Mouse (Mus musculus) hindbrain, embryonic 13.5 days (tissue): Measurements from ENCODE around the gene Ggn. TPM values are rescaled to one million over a fixed set of nuclear protein-coding genes. Genes with fewer than 3 reads are reported as not detected.
"Not testable (repeated sequence)": the region's sequence is repeated elsewhere in the genome, so short reads cannot be mapped to it uniquely, and the experiment has no call there.

Experiments used
- ATAC-seq: fragments of 200-750 bp; cut with Nextera tagmentation; 2 replicates; pipeline ENCODE4 v1.8.0; 2017; ENCODE audit warnings: moderate TSS enrichment; ENCODE audit not compliant: low FRiP score
- H3K27ac ChIP-seq: fragments of 300-500 bp; sonication (generic); 2 replicates; pipeline ENCODE4 v1.5.1; 2015; ENCODE audit warnings: inconsistent platforms, mild to moderate bottlenecking, moderate library complexity
- H3K27me3 ChIP-seq: fragments of 300-500 bp; sonication (generic); 2 replicates; pipeline ENCODE4 v1.6.1; 2015; ENCODE audit warnings: mild to moderate bottlenecking, inconsistent platforms
- H3K36me3 ChIP-seq: fragments of 300-500 bp; sonication (generic); 2 replicates; pipeline ENCODE4 v1.6.1; 2015; ENCODE audit warnings: mild to moderate bottlenecking, inconsistent platforms
- H3K4me1 ChIP-seq: fragments of 300-500 bp; sonication (generic); replicated peaks from 2 replicates; pipeline ENCODE4 v1.6.1; 2015; ENCODE audit warnings: inconsistent platforms
- H3K4me2 ChIP-seq: fragments of 300-500 bp; sonication (generic); 2 replicates; pipeline ENCODE4 v1.6.1; 2015; ENCODE audit warnings: inconsistent platforms, mild to moderate bottlenecking, moderate library complexity
- H3K4me3 ChIP-seq: fragments of 300-500 bp; sonication (generic); 2 replicates; pipeline ENCODE4 v1.5.1; 2015; ENCODE audit warnings: mild to moderate bottlenecking, inconsistent platforms
- H3K9ac ChIP-seq: fragments of 300-500 bp; sonication (generic); 2 replicates; pipeline ENCODE4 v1.6.1; 2015; ENCODE audit warnings: mild to moderate bottlenecking, inconsistent platforms
- H3K9me3 ChIP-seq: fragments of 300-500 bp; sonication (generic); 2 replicates; pipeline ENCODE4 v1.6.1; 2016; ENCODE audit warnings: inconsistent platforms
- WGBS: fragments of 180-500 bp; shearing (Covaris S2); methylation state at CpG from one replicate; pipeline ENCODE4 v1.1.7; 2015; 5-methylcytosine and 5-hydroxymethylcytosine counted together
- polyA plus RNA-seq: library from polyadenylated mRNA; unstranded; fragments of >200 nt; fragmentation: Nextera tagmentation; extraction: Ambion mirVana; gene quantifications from 2 replicates; pipeline ENCODE4 v1.2.1, GENCODE M21; 2015

Gene Ggn
- polyA plus RNA-seq, 1 experiment from 2014 or later, result 0.49 TPM

DNA sequence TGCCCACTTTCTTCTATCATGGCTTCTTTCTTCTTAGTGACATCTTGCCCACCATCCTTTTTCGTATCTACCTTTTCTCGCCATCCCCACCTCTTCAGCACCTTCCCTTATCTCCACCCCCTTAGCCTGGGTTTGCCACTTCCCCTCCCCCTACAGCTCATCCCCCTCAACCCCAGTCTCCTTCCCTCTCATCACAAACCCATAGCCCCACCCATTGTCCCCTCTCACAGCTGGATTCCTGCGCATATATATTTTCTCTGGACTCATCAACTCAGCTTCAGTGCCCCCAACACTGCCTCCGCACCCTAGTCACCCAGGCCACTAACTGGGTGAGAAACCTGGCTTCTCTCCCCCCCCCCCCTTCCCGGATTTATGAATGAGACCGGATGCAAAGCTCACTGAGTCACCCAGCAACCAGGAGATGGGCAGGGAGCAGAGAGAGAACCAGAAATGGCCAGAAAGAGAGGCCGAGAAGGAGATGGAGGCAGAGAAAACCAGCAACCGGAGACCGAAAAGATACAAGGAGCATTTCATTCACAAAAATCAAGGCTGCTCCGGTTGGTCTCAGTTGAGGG, 1.8 kb upstream of the Ggn start:
- Histone ChIP-seq H3K4me1 (peaks cover 47% of the 10 kb centered on the region), H3K9ac (peak overlapping the region; percentile 80), H3K4me3 (peak overlapping the region; percentile 71), H3K36me3 (peaks cover 20% of the 10 kb centered on the region), H3K4me2 (peak overlapping the region; percentile 73), H3K9me3 (no peaks in the 10 kb centered on the region), H3K27ac (peak overlapping the region; percentile 89), H3K27me3 (peaks cover 44% of the 10 kb centered on the region)
- ATAC-seq, result no peak
- 3% methylated on average over 10 of the region's 10 CpGs for WGBS

GRCm38 (mm10) chr7:29168791-29169230, 1.2 kb upstream of the Ggn start:
- under 1% methylated on average over 14 of the region's 14 CpGs for WGBS
- peak overlapping the region; percentile 73 for H3K4me2 ChIP-seq
- H3K9ac ChIP-seq, result peak overlapping the region; percentile 80
- H3K4me3 ChIP-seq, result peak overlapping the region; percentile 71
- H3K36me3 ChIP-seq, result peaks cover 25% of the 10 kb centered on the region
- H3K27me3 ChIP-seq, result peaks cover 50% of the 10 kb centered on the region
- H3K9me3 ChIP-seq, result no peaks in the 10 kb centered on the region
- peak; percentile 36 for ATAC-seq
- peak overlapping the region; percentile 89 for H3K27ac ChIP-seq
- H3K4me1 ChIP-seq, result peaks cover 47% of the 10 kb centered on the region

DNA sequence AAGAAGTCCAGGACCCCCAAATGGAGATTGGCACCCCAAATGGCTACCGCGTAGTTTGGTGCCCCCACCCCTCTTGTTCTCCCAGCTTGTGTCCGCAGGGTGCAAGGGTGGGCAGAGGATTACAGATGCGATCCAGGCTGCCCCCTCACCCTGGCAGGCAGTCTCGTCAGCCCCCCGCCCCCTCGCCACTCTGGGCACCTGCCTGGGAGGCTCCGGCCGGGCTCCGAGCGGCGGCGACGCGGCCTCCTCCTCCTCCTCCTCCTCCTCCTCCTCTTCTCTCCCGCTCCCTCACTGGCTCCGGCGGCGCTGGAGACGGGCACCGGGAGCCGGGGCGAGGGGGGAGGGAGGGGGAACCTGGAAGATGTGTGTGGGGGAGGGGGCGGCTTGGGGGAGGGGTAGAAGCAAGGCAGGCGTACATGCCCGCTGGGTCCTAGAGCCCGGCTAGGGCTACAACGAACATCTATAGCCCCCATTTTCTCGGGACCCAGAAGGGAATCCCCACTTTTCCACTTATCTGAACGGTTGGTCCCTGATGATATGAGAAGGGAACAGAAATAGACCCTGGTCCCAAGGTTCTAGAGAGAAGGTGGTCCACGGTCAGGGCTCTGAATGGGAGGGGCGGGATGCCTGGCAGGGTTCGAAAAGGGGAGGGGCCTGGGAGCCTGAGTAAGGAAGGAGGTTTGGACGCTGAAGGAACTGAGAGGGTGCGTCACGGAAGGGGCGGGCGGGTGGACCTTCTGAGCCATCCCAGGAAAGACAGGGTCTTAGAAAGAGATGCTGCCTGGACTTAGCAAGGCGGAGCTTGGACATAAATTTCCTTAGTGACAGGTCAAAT, 562 bp upstream of the Ggn start:
- peaks cover 47% of the 10 kb centered on the region for H3K4me1 ChIP-seq
- peaks cover 57% of the 10 kb centered on the region for H3K27me3 ChIP-seq
- peaks cover 29% of the 10 kb centered on the region for H3K36me3 ChIP-seq
- peak; percentile 80 for ATAC-seq
- H3K4me3 ChIP-seq, result peak overlapping the region; percentile 71
- H3K4me2 ChIP-seq, result peak overlapping the region; percentile 73
- under 1% methylated on average over 31 of the region's 39 CpGs for WGBS
- H3K9me3 ChIP-seq, result no peaks in the 10 kb centered on the region
- peak overlapping the region; percentile 80 for H3K9ac ChIP-seq
- peak overlapping the region; percentile 89 for H3K27ac ChIP-seq

- peak overlapping the region; percentile 73 for H3K4me2 ChIP-seq
- H3K36me3 ChIP-seq, result peaks cover 42% of the 10 kb centered on the region
- H3K9me3 ChIP-seq, result no peaks in the 10 kb centered on the region
- peaks cover 47% of the 10 kb centered on the region for H3K4me1 ChIP-seq
- no peak overlapping the region for H3K27ac ChIP-seq
- H3K27me3 ChIP-seq, result peaks cover 70% of the 10 kb centered on the region
- ATAC-seq, result no peak
- peak overlapping the region; percentile 51; the same call in 1 of the 2 replicates for H3K9ac ChIP-seq
- H3K4me3 ChIP-seq, result peak overlapping the region; percentile 71
- WGBS, result 1% methylated on average over 43 of the region's 43 CpGs
Observed at GRCm38 (mm10) chr7:29170755-29171561, 948 bp downstream of the Ggn start.

DNA sequence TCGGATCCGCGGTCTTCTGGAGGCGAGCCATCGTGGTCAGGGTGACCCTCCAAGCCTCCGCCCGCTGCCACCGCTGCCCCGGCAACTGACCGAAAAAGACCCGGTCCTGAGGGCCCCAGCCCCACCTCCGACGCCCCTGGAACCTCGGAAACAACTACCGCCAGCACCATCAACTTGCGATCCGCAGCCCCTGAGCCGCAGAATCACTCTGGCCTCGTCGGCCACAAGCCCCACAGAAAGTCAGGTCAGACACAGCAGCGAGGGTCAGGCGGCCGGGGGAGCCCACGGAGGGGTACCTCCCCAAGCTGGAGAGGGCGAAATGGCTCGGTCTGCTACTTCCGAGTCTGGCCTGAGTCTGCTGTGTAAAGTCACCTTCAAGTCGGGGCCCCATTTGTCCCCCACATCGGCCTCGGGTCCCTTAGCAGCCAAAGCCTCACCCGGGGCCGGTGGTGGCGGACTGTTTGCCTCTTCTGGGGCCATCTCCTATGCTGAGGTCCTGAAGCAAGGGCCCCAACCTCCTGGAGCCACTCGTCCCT, 1.6 kb downstream of the Ggn start:
- H3K27ac ChIP-seq, result no peak overlapping the region
- peak overlapping the region; percentile 73 for H3K4me2 ChIP-seq
- H3K9ac ChIP-seq, result peak overlapping the region; percentile 51; the same call in 1 of the 2 replicates
- peaks cover 44% of the 10 kb centered on the region for H3K36me3 ChIP-seq
- H3K4me1 ChIP-seq, result peaks cover 47% of the 10 kb centered on the region
- 6% methylated on average over 33 of the region's 34 CpGs for WGBS
- H3K4me3 ChIP-seq, result peak overlapping the region; percentile 71
- H3K27me3 ChIP-seq, result peaks cover 66% of the 10 kb centered on the region
- H3K9me3 ChIP-seq, result no peaks in the 10 kb centered on the region
- no peak for ATAC-seq

DNA sequence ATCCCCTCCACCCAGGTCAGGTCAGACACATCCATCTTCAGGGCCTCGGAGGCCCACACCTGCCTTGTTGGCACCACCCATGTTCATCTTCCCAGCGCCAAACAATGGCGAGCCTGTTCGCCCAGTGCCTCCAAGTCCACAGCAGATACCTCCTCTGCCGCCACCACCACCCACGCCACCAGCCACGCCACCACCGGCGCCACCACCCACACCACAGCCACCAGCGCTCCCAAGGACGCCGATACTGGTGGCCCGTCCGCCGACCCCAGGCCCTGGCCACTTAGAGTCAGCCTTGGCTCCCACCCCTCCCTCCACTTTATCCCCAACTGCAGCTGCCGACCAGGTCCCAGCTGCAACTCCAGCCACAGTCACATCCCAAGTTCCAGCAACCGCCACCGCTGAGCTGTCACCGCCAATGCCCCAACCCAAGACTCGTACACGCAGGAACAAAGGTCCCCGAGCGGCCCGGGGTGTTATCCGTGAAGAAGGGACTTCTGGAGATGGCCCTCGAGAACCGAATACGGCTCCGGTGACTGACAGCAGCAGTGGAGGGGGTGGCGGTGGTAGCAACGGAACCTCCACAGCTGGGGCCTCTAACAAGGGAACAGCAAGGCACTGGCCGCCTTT, 2.5 kb downstream of the Ggn start:
- peaks cover 43% of the 10 kb centered on the region for H3K4me1 ChIP-seq
- no peak for ATAC-seq
- no peak overlapping the region for H3K4me2 ChIP-seq
- 23% methylated on average over 24 of the region's 32 CpGs for WGBS
- H3K9me3 ChIP-seq, result no peaks in the 10 kb centered on the region
- H3K9ac ChIP-seq, result 0 out of 2 replicates have a peak overlapping the region, but pooled peaks have one; percentile 51
- H3K4me3 ChIP-seq, result no peak overlapping the region; the same call in 1 of the 2 replicates
- peaks cover 61% of the 10 kb centered on the region for H3K27me3 ChIP-seq
- H3K27ac ChIP-seq, result no peak overlapping the region
- peaks cover 49% of the 10 kb centered on the region for H3K36me3 ChIP-seq

- Histone ChIP-seq H3K4me2 (0 out of 2 replicates have a peak overlapping the region, but pooled peaks have one; percentile 89), H3K9ac (no peak overlapping the region), H3K4me3 (0 out of 2 replicates have a peak overlapping the region, but pooled peaks have one; percentile 0), H3K36me3 (peaks cover 41% of the 10 kb centered on the region), H3K27me3 (peaks cover 27% of the 10 kb centered on the region), H3K4me1 (peaks cover 27% of the 10 kb centered on the region), H3K27ac (no peak overlapping the region), H3K9me3 (no peaks in the 10 kb centered on the region)
- WGBS, result 90% methylated on average over 4 of the region's 4 CpGs
- no peak for ATAC-seq
Observed at GRCm38 (mm10) chr7:29178106-29178505, 8.1 kb downstream of the Ggn start.

- H3K9me3 ChIP-seq, result no peaks in the 10 kb centered on the region
- peaks cover 29% of the 10 kb centered on the region for H3K36me3 ChIP-seq
- peaks cover 27% of the 10 kb centered on the region for H3K4me1 ChIP-seq
- H3K27me3 ChIP-seq, result peaks cover 14% of the 10 kb centered on the region
- no peak for ATAC-seq
- peak overlapping the region; percentile 71 for H3K4me3 ChIP-seq
- WGBS, result 61% methylated on average over 7 of the region's 7 CpGs
- no peak overlapping the region for H3K27ac ChIP-seq
- H3K4me2 ChIP-seq, result peak overlapping the region; percentile 89
- H3K9ac ChIP-seq, result peak overlapping the region; percentile 81
Observed at GRCm38 (mm10) chr7:29179323-29179722, 9.3 kb downstream of the Ggn start.

GRCm38 (mm10) chr7:29180077-29180853, 10.3 kb downstream of the Ggn start, which contains the start of gene Psmd8:
Gene Psmd8 (minus strand): TSS chr7:29180701.
- H3K4me1 ChIP-seq, result peaks cover 27% of the 10 kb centered on the region
- H3K27me3 ChIP-seq, result peaks cover 5% of the 10 kb centered on the region
- H3K4me3 ChIP-seq, result peak within 1 kb of the TSS; percentile 71
- no peaks in the 10 kb centered on the region for H3K9me3 ChIP-seq
- under 1% methylated on average over 62 of the region's 62 CpGs for WGBS
- ATAC-seq, result peak; percentile 95
- peak within 1 kb of the TSS; percentile 81 for H3K9ac ChIP-seq
- H3K36me3 ChIP-seq, result peaks cover 19% of the 10 kb centered on the region
- peak within 1 kb of the TSS; percentile 77 for H3K27ac ChIP-seq
- H3K4me2 ChIP-seq, result peak within 1 kb of the TSS; percentile 89

- ATAC-seq, result peak; percentile 40
- Histone ChIP-seq H3K4me2 (peak overlapping the region; percentile 49), H3K9me3 (no peaks in the 10 kb centered on the region), H3K27me3 (no peaks in the 10 kb centered on the region), H3K4me3 (peak overlapping the region; percentile 71), H3K27ac (peak overlapping the region; percentile 77), H3K36me3 (peaks cover 13% of the 10 kb centered on the region), H3K4me1 (peaks cover 27% of the 10 kb centered on the region), H3K9ac (peak overlapping the region; percentile 35; the same call in 1 of the 2 replicates)
- WGBS, result 41% methylated on average over 5 of the region's 5 CpGs
Observed at GRCm38 (mm10) chr7:29180854-29181236, 10.8 kb downstream of the Ggn start.

- not testable (repeated sequence) for H3K27me3 ChIP-seq, H3K9ac ChIP-seq, H3K4me3 ChIP-seq, H3K9me3 ChIP-seq, ATAC-seq, H3K36me3 ChIP-seq
- Histone ChIP-seq H3K4me1 (peaks cover 27% of the 10 kb centered on the region), H3K27ac (peak overlapping the region; percentile 77; the same call in 1 of the 2 replicates), H3K4me2 (peak overlapping the region; percentile 49)
- WGBS, result 85% methylated on average over 4 of the region's 4 CpGs
Observed at GRCm38 (mm10) chr7:29181323-29181722, 11.3 kb downstream of the Ggn start.
